Mouse (Mus musculus) left cerebral cortex, postnatal 4 days (tissue): Measurements from ENCODE around the gene Gm29049. TPM values are rescaled to one million over a fixed set of nuclear protein-coding genes. Genes with fewer than 3 reads are reported as not detected.
"Not testable (repeated sequence)": the region's sequence is repeated elsewhere in the genome, so short reads cannot be mapped to it uniquely, and the experiment has no call there.

Experiments used
- DNase-seq: peaks from one replicate; pipeline ENCODE4 v3.0.0-alpha.2; 2022
- intact Hi-C: fragments of 180-260 bp; cut with DNase I; formaldehyde crosslinking; loops from one replicate; pipeline ENCODE4 v1.15.1; 2025
- total RNA-seq, 2 experiments: library from RNA; stranded (reverse); gene quantifications; 2 replicates each; pipeline ENCODE4 v1.2.3; 2021

Gene Gm29049
- not detected for total RNA-seq

- intact Hi-C loops, DNase-seq: not testable (repeated sequence)
Measured at GRCm38 (mm10) chrY:7997068-7997467, at the start of gene Gm29049. Gm29049 (minus strand) TSS chrY:7997168.

Other genes with a start within 250 kb of the Gm29049 start
- gene Gm20825, start 74.3 kb upstream of the Gm29049 start, total RNA-seq = not detected